Mouse (Mus musculus) limb, embryonic 11.5 days (tissue): Measurements from ENCODE around the gene Tmem143. TPM values are rescaled to one million over a fixed set of nuclear protein-coding genes. Genes with fewer than 3 reads are reported as not detected.

ENCODE experiments used
- ATAC-seq: fragments of 200-750 bp; cut with Nextera tagmentation; 2 replicates; pipeline ENCODE4 v1.8.0; 2017; ENCODE audit warnings: low read depth; ENCODE audit not compliant: insufficient number of reproducible peaks, low FRiP score, low TSS enrichment
- DNase-seq: peaks from one replicate; pipeline ENCODE4 v3.0.0-alpha.2; 2015; ENCODE audit warnings: low spot score
- H3K27ac ChIP-seq: fragments of 300-500 bp; sonication (generic); replicated peaks from 2 replicates; pipeline ENCODE4 v1.5.1; 2014; ENCODE audit warnings: low read depth, mild to moderate bottlenecking, low read length
- H3K27me3 ChIP-seq: fragments of 300-500 bp; sonication (generic); 2 replicates; pipeline ENCODE4 v1.6.1; 2014; ENCODE audit warnings: mild to moderate bottlenecking, low read length, mixed read lengths; ENCODE audit not compliant: control insufficient read depth, insufficient read depth
- H3K36me3 ChIP-seq: fragments of 300-500 bp; sonication (generic); 2 replicates; pipeline ENCODE4 v1.6.1; 2014; ENCODE audit warnings: mild to moderate bottlenecking, low read length, moderate library complexity, mixed read lengths; ENCODE audit not compliant: control insufficient read depth, insufficient read depth
- H3K4me1 ChIP-seq: fragments of 300-500 bp; sonication (generic); 2 replicates; pipeline ENCODE4 v1.6.1; 2014; ENCODE audit warnings: low read length, mixed read lengths; ENCODE audit not compliant: control insufficient read depth, insufficient read depth
- H3K4me2 ChIP-seq: fragments of 300-500 bp; sonication (generic); 2 replicates; pipeline ENCODE4 v1.6.1; 2014; ENCODE audit warnings: low read depth, mild to moderate bottlenecking, moderate library complexity; ENCODE audit not compliant: severe bottlenecking
- H3K4me3 ChIP-seq: fragments of 300-500 bp; sonication (generic); 2 replicates; pipeline ENCODE4 v1.5.1; 2014; ENCODE audit warnings: low read depth, low read length
- H3K9ac ChIP-seq: fragments of 300-500 bp; sonication (generic); 2 replicates; pipeline ENCODE4 v1.6.1; 2014; ENCODE audit warnings: mild to moderate bottlenecking, low read length
- H3K9me3 ChIP-seq: fragments of 300-500 bp; sonication (generic); 2 replicates; pipeline ENCODE4 v1.6.1; 2016; ENCODE audit warnings: low read length; ENCODE audit not compliant: control insufficient read depth
- WGBS: fragments of 180-500 bp; shearing (Covaris S2); extraction: QIAGEN DNeasy Blood & Tissue Kit; methylation state at CpG from one replicate; pipeline ENCODE4 v1.1.7; 2014; 5-methylcytosine and 5-hydroxymethylcytosine counted together
- polyA plus RNA-seq: library from polyadenylated mRNA; unstranded; fragments of >200 nt; fragmentation: Nextera tagmentation; extraction: Ambion mirVana; gene quantifications from 2 replicates; pipeline ENCODE4 v1.2.1, GENCODE M21; 2014

Tmem143 gene
- polyA plus RNA-seq, 1 experiment from 2014 or later, result 4.3 TPM

GRCm38 (mm10) chr7:45865925-45866910 lies 30.5 kb upstream of the Tmem143 start:
- Histone ChIP-seq H3K4me1 (peaks cover 23% of the 10 kb centered on the region), H3K27ac (no peak overlapping the region)
- WGBS, result under 1% methylated on average over 100 of the region's 117 CpGs

GRCm38 (mm10) chr7:45867871-45868270 lies 28.9 kb upstream of the Tmem143 start:
- 22% methylated on average over 2 of the region's 2 CpGs for WGBS
- no peak overlapping the region for H3K27ac ChIP-seq
- no peak overlapping the region for H3K4me3 ChIP-seq
- H3K4me1 ChIP-seq, result peaks cover 23% of the 10 kb centered on the region
- H3K9ac ChIP-seq, result no peak overlapping the region
- no peak overlapping the region for H3K4me2 ChIP-seq
- no peak for ATAC-seq
- H3K36me3 ChIP-seq, result no peaks in the 10 kb centered on the region
- H3K9me3 ChIP-seq, result no peaks in the 10 kb centered on the region
- no peak for DNase-seq
- peaks cover 54% of the 10 kb centered on the region for H3K27me3 ChIP-seq

More at GRCm38 (mm10) chr7:45865925-45866910, 30.5 kb upstream of the Tmem143 start:
- peak; percentile 56; the same call in 1 of the 2 replicates for ATAC-seq
- DNase-seq, result peak; percentile 94
- Histone ChIP-seq H3K9me3 (no peaks in the 10 kb centered on the region), H3K4me2 (peak overlapping the region; percentile 83), H3K9ac (peak overlapping the region; percentile 85), H3K36me3 (no peaks in the 10 kb centered on the region), H3K27me3 (peaks cover 48% of the 10 kb centered on the region), H3K4me3 (peak overlapping the region; percentile 52)

- ATAC-seq, result no peak
- Histone ChIP-seq H3K4me3 (no peak overlapping the region), H3K4me2 (no peak overlapping the region), H3K9me3 (no peaks in the 10 kb centered on the region), H3K27ac (no peak overlapping the region), H3K4me1 (peaks cover 29% of the 10 kb centered on the region), H3K9ac (no peak overlapping the region), H3K27me3 (peaks cover 54% of the 10 kb centered on the region), H3K36me3 (no peaks in the 10 kb centered on the region)
- DNase-seq, result no peak
- WGBS, result 10% methylated on average over 8 of the region's 8 CpGs
Observed at GRCm38 (mm10) chr7:45869107-45869670, 27.6 kb upstream of the Tmem143 start.

- peaks cover 54% of the 10 kb centered on the region for H3K27me3 ChIP-seq
Observed at GRCm38 (mm10) chr7:45869787-45870186, 27.0 kb upstream of the Tmem143 start.

GRCm38 (mm10) chr7:45870282-45871058 lies 26.3 kb upstream of the Tmem143 start:
- H3K36me3 ChIP-seq, result peaks cover 3% of the 10 kb centered on the region
- peak overlapping the region; percentile 55 for H3K4me2 ChIP-seq
- DNase-seq, result no peak
- H3K4me1 ChIP-seq, result peaks cover 31% of the 10 kb centered on the region
- H3K27ac ChIP-seq, result no peak overlapping the region
- peak overlapping the region; percentile 27; the same call in 1 of the 2 replicates for H3K9ac ChIP-seq
- peaks cover 54% of the 10 kb centered on the region for H3K27me3 ChIP-seq
- no peak for ATAC-seq
- H3K9me3 ChIP-seq, result no peaks in the 10 kb centered on the region
- 2% methylated on average over 29 of the region's 30 CpGs for WGBS
- H3K4me3 ChIP-seq, result peak overlapping the region; percentile 21

More at GRCm38 (mm10) chr7:45869787-45870186, 27.0 kb upstream of the Tmem143 start:
- Histone ChIP-seq H3K4me1 (peaks cover 31% of the 10 kb centered on the region), H3K36me3 (peaks cover 1% of the 10 kb centered on the region; the same call in 1 of the 2 replicates), H3K9ac (no peak overlapping the region; the same call in 1 of the 2 replicates), H3K4me3 (peak overlapping the region; percentile 21), H3K4me2 (peak overlapping the region; percentile 55), H3K9me3 (no peaks in the 10 kb centered on the region), H3K27ac (no peak overlapping the region)
- DNase-seq (no peak), ATAC-seq (no peak)
- WGBS, result 3% methylated on average over 14 of the region's 14 CpGs

- H3K4me1 ChIP-seq, result peaks cover 28% of the 10 kb centered on the region
- peak; percentile 77 for ATAC-seq
- H3K4me2 ChIP-seq, result peak within 1 kb of the TSS; percentile 83
- WGBS, result under 1% methylated on average over 15 of the region's 18 CpGs
- H3K9ac ChIP-seq, result peak within 1 kb of the TSS; percentile 85
- H3K9me3 ChIP-seq, result no peaks in the 10 kb centered on the region
- peak within 1 kb of the TSS; percentile 78 for H3K27ac ChIP-seq
- peaks cover 8% of the 10 kb centered on the region for H3K36me3 ChIP-seq
- peak within 1 kb of the TSS; percentile 76 for H3K4me3 ChIP-seq
- DNase-seq, result peak; percentile 95
- H3K27me3 ChIP-seq, result peaks cover 41% of the 10 kb centered on the region
Observed at GRCm38 (mm10) chr7:45872624-45873023, 24.1 kb upstream of the Tmem143 start, which contains the start of gene Kdelr1. Gene Kdelr1, plus strand, starts transcription at chr7:45872772.

- Histone ChIP-seq H3K9me3 (no peaks in the 10 kb centered on the region), H3K4me1 (peaks cover 24% of the 10 kb centered on the region), H3K36me3 (peaks cover 8% of the 10 kb centered on the region), H3K4me3 (peak overlapping the region; percentile 76), H3K27ac (peak overlapping the region; percentile 78), H3K4me2 (peak overlapping the region; percentile 83), H3K27me3 (peaks cover 35% of the 10 kb centered on the region), H3K9ac (peak overlapping the region; percentile 85)
- ATAC-seq, result peak; percentile 28; the same call in 1 of the 2 replicates
- 4% methylated on average over 28 of the region's 28 CpGs for WGBS
- peak; percentile 72 for DNase-seq
Observed at GRCm38 (mm10) chr7:45873061-45873947, 23.4 kb upstream of the Tmem143 start.
